Mouse (Mus musculus): ENCODE measurements around the gene Nfkb1.

Gene Nfkb1

GRCm38 (mm10) chr3:135580439-135581275 lies 110.7 kb downstream of the Nfkb1 start:
- H3K9me3 ChIP-seq (ENCODE audit: low read length): no peaks in the 10 kb centered on the region; the same call in 1 of the 2 replicates
- TF ChIP-seq POU5F1 (IDR thresholded peaks at IDR 0.05; ENCODE audit: borderline replicate concordance, low read length) (no peak), CTCF (conservative IDR thresholded peaks at IDR 0.05; ENCODE audit: low read length) (no peak)
- peaks cover 3% of the 10 kb centered on the region; the same call in 1 of the 2 replicates for H3K36me3 ChIP-seq (ENCODE audit: insufficient read depth, low read length)
- peak overlapping the region; percentile 21 for H3K4me3 ChIP-seq (replicated peaks; ENCODE audit: low read length)
- peaks cover 71% of the 10 kb centered on the region for H3K4me1 ChIP-seq (replicated peaks; ENCODE audit: low read depth, low read length)
- H3K27me3 ChIP-seq (ENCODE audit: insufficient read depth, low read length): no peaks in the 10 kb centered on the region

- Histone ChIP-seq H3K4me3 (replicated peaks; ENCODE audit: low read length) (no peak overlapping the region), H3K27me3 (ENCODE audit: insufficient read depth, low read length) (no peaks in the 10 kb centered on the region), H3K36me3 (ENCODE audit: insufficient read depth, low read length) (peaks cover under 1% of the 10 kb centered on the region; the same call in 1 of the 2 replicates), H3K9me3 (ENCODE audit: low read length) (no peaks in the 10 kb centered on the region; the same call in 1 of the 2 replicates), H3K4me1 (replicated peaks; ENCODE audit: low read depth, low read length) (peaks cover 67% of the 10 kb centered on the region)
- no peak for TF ChIP-seq NANOG (IDR thresholded peaks at IDR 0.05; ENCODE audit: borderline replicate concordance, low read length)
- TF ChIP-seq POU5F1 (IDR thresholded peaks at IDR 0.05; ENCODE audit: borderline replicate concordance, low read length): no peak
- no peak for TF ChIP-seq CTCF (conservative IDR thresholded peaks at IDR 0.05; ENCODE audit: low read length)
These were observed 112.2 kb downstream of the Nfkb1 start for GRCm38 (mm10) chr3:135579179-135579578.

GRCm38 (mm10) chr3:135578588-135579140 lies 112.7 kb downstream of the Nfkb1 start:
- Histone ChIP-seq H3K36me3 (ENCODE audit: insufficient read depth, low read length) (peaks cover 6% of the 10 kb centered on the region; the same call in 1 of the 2 replicates), H3K4me1 (replicated peaks; ENCODE audit: low read depth, low read length) (peaks cover 72% of the 10 kb centered on the region)
- TF ChIP-seq POU5F1 (IDR thresholded peaks at IDR 0.05; ENCODE audit: borderline replicate concordance, low read length) (no peak), CTCF (conservative IDR thresholded peaks at IDR 0.05; ENCODE audit: low read length) (no peak), NANOG (IDR thresholded peaks at IDR 0.05; ENCODE audit: borderline replicate concordance, low read length) (no peak)

GRCm38 (mm10) chr3:135575126-135575525 lies 116.2 kb downstream of the Nfkb1 start:
- no peaks in the 10 kb centered on the region; the same call in 1 of the 2 replicates for H3K9me3 ChIP-seq (ENCODE audit: low read length)
- peaks cover 41% of the 10 kb centered on the region for H3K36me3 ChIP-seq (ENCODE audit: insufficient read depth, low read length)
- TF ChIP-seq NANOG (IDR thresholded peaks at IDR 0.05; ENCODE audit: borderline replicate concordance, low read length) (no peak), CTCF (conservative IDR thresholded peaks at IDR 0.05; ENCODE audit: low read length) (no peak), POU5F1 (IDR thresholded peaks at IDR 0.05; ENCODE audit: borderline replicate concordance, low read length) (no peak)
- peaks cover 70% of the 10 kb centered on the region for H3K4me1 ChIP-seq (replicated peaks; ENCODE audit: low read depth, low read length)
- H3K27me3 ChIP-seq (ENCODE audit: insufficient read depth, low read length): no peaks in the 10 kb centered on the region
- no peak overlapping the region for H3K4me3 ChIP-seq (replicated peaks; ENCODE audit: low read length)

More at GRCm38 (mm10) chr3:135578588-135579140, 112.7 kb downstream of the Nfkb1 start:
- Histone ChIP-seq H3K9me3 (ENCODE audit: low read length) (no peaks in the 10 kb centered on the region; the same call in 1 of the 2 replicates), H3K4me3 (replicated peaks; ENCODE audit: low read length) (no peak overlapping the region; the same call in 1 of the 2 replicates), H3K27me3 (ENCODE audit: insufficient read depth, low read length) (no peaks in the 10 kb centered on the region)

GRCm38 (mm10) chr3:135573051-135573450 lies 118.3 kb downstream of the Nfkb1 start:
- Histone ChIP-seq H3K36me3 (ENCODE audit: insufficient read depth, low read length) (peaks cover 62% of the 10 kb centered on the region), H3K9me3 (ENCODE audit: low read length) (no peaks in the 10 kb centered on the region; the same call in 1 of the 2 replicates), H3K27me3 (ENCODE audit: insufficient read depth, low read length) (no peaks in the 10 kb centered on the region), H3K4me3 (replicated peaks; ENCODE audit: low read length) (no peak overlapping the region; the same call in 1 of the 2 replicates), H3K4me1 (replicated peaks; ENCODE audit: low read depth, low read length) (peaks cover 69% of the 10 kb centered on the region)
- TF ChIP-seq POU5F1 (IDR thresholded peaks at IDR 0.05; ENCODE audit: borderline replicate concordance, low read length) (no peak), CTCF (conservative IDR thresholded peaks at IDR 0.05; ENCODE audit: low read length) (no peak), NANOG (IDR thresholded peaks at IDR 0.05; ENCODE audit: borderline replicate concordance, low read length) (no peak)

GRCm38 (mm10) chr3:135571540-135571939 lies 119.8 kb downstream of the Nfkb1 start:
- TF ChIP-seq CTCF (conservative IDR thresholded peaks at IDR 0.05; ENCODE audit: low read length) (no peak), POU5F1 (IDR thresholded peaks at IDR 0.05; ENCODE audit: borderline replicate concordance, low read length) (no peak), NANOG (IDR thresholded peaks at IDR 0.05; ENCODE audit: borderline replicate concordance, low read length) (no peak)
- no peaks in the 10 kb centered on the region for H3K9me3 ChIP-seq (ENCODE audit: low read length)
- peak overlapping the region; percentile 76 for H3K4me3 ChIP-seq (replicated peaks; ENCODE audit: low read length)
- H3K4me1 ChIP-seq (replicated peaks; ENCODE audit: low read depth, low read length): peaks cover 81% of the 10 kb centered on the region
- peaks cover 77% of the 10 kb centered on the region for H3K36me3 ChIP-seq (ENCODE audit: insufficient read depth, low read length)
- no peaks in the 10 kb centered on the region for H3K27me3 ChIP-seq (ENCODE audit: insufficient read depth, low read length)

- Histone ChIP-seq H3K4me1 (replicated peaks; ENCODE audit: low read depth, low read length) (peaks cover 95% of the 10 kb centered on the region), H3K4me3 (replicated peaks; ENCODE audit: low read length) (no peak overlapping the region), H3K27me3 (ENCODE audit: insufficient read depth, low read length) (no peaks in the 10 kb centered on the region), H3K9me3 (ENCODE audit: low read length) (no peaks in the 10 kb centered on the region), H3K36me3 (ENCODE audit: insufficient read depth, low read length) (peaks cover 98% of the 10 kb centered on the region)
- no peak for TF ChIP-seq NANOG (IDR thresholded peaks at IDR 0.05; ENCODE audit: borderline replicate concordance, low read length)
- TF ChIP-seq POU5F1 (IDR thresholded peaks at IDR 0.05; ENCODE audit: borderline replicate concordance, low read length): no peak
- no peak for TF ChIP-seq CTCF (conservative IDR thresholded peaks at IDR 0.05; ENCODE audit: low read length)
These were observed 122.7 kb downstream of the Nfkb1 start for GRCm38 (mm10) chr3:135568633-135569032.

- H3K36me3 ChIP-seq (ENCODE audit: insufficient read depth, low read length): peaks cover 98% of the 10 kb centered on the region
- peaks cover 95% of the 10 kb centered on the region for H3K4me1 ChIP-seq (replicated peaks; ENCODE audit: low read depth, low read length)
- no peak overlapping the region for H3K4me3 ChIP-seq (replicated peaks; ENCODE audit: low read length)
- H3K9me3 ChIP-seq (ENCODE audit: low read length): no peaks in the 10 kb centered on the region
- H3K27me3 ChIP-seq (ENCODE audit: insufficient read depth, low read length): no peaks in the 10 kb centered on the region
- TF ChIP-seq CTCF (conservative IDR thresholded peaks at IDR 0.05; ENCODE audit: low read length) (no peak), NANOG (IDR thresholded peaks at IDR 0.05; ENCODE audit: borderline replicate concordance, low read length) (no peak), POU5F1 (IDR thresholded peaks at IDR 0.05; ENCODE audit: borderline replicate concordance, low read length) (no peak)
These were observed 123.5 kb downstream of the Nfkb1 start for GRCm38 (mm10) chr3:135567888-135568287.
